Mouse (Mus musculus) lung, postnatal 25 days (tissue): ENCODE measurements at regions not wholly inside any gene's neighbourhood (a gene's known extent, or its start where the extent isn't known, plus 50 kb on each side); places are given as distances from the start of the nearest gene placed in this dataset.

Source experiments
- DNase-seq: peaks from one replicate; pipeline ENCODE4 v3.0.0; 2022; ENCODE audit warnings: low spot score

DNA sequence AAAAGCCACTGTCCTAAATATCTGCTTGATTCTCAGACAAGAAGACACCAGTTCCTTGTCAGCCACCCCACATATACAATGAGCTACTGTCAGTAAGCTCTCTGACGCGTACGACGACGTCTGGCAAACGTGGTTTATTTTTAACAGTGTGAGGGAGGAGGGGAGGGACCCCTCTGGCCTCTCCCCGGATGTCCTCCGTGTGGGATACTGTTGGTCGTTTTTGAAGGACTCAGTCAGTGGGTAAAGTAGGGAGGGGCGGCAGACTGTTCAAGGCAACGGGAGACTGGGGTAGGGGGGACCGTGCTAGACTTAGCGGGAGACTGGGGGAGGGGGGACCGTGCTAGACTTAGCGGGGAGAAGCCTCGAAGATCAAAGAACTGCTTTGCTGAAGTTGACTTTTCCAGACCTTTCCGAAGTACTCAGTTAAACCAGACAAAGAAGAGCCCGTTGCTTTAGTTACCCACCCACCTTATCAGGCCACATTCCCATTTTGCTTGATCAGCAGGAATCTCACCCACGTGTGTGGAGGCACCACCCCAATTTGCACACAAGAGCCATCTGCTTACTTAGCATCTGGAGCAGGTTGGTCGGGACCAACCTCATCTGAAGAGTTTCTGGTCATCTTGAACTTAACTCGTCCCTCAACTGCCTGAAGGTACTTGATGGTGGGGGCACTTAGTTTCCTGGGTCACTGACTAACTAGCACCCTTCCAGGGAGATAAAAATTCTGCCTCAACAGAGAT lies 92.6 kb upstream of the Mark1 start:
- no peak for DNase-seq

DNA sequence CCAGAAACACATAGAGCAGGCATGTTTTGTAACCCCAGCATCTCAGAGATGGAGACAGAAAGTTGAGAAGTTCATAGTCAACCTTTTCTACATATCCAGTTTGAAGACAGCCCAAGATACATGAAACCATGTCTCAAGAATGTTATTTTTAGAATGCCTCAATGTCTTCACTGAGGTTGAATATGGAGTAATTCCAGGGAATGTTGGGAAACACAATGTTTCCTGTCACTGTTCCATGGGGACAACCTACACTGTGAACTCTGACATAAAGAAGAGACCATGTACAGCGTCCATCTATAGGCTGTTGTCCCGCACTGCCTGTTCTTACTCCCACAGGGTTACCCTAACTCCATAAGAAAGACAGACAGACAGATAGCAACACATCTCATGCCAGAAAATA lies 89.8 kb upstream of the Mark1 start:
- no peak for DNase-seq

DNA sequence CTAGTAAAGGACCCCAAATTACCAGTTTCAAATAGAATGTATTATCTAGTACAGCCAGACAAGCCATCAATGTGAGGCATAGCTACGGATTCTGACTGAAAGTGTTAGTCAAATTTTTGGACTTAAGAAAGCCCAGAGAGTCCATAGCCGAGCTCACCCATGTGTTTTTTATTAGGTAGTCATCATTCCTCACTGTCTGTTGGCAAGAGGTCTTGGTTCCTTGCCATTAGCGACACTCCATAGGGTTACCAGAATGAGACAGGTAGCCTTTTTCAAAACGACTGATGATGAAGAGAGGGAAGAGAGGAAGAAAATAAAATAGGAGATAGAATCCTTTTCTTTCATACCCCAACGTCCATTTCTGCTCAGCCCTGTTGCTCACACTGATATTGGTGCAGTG lies 83.8 kb upstream of the Mark1 start:
- no peak for DNase-seq

DNA sequence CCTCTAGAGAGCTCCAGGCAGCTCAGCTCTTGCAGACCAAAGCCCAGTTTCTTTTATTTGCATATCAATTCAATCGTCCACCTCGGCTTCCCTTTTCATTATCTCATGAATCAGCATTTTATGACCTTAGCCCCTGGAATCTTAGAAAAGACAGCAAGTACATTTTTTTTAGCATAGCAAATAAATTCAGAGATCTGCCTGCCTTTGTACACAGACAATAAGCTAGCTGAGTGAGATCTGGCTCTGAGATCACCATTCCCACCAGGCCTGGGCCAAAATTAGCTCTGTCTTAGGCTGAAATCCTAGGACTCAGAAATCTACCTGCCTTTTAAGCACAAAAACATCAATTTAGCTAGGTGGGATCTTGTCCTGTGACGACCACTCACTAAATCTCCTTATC lies 80.7 kb upstream of the Mark1 start:
- DNase-seq: no peak

DNA sequence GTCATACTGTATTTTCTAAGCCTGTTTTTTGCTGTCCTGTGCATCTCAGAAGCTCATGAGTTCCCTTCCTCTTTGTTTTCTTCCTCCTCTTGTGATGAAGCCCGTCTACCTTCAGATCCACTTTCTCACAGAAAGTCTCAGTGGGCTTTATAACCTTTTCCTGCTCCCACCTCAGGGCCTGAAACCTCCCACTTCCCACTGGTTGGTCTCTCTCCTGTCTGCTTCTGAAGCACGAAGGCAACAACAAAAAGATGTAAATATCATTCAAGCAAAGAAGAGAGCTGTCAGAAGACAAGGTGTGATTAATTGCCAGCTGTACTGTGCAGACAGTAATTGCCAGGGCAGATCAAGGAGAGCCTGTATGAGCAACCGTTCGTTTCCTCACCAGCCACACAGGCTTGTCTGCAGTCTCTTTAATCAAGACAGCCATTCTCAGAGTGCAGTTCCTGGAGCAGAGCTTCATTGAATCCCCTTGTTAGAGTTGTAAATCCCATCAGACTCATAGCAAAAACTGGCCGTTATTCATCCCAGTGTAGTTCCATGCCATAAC lies 80.0 kb upstream of the Mark1 start:
- no peak for DNase-seq

DNA sequence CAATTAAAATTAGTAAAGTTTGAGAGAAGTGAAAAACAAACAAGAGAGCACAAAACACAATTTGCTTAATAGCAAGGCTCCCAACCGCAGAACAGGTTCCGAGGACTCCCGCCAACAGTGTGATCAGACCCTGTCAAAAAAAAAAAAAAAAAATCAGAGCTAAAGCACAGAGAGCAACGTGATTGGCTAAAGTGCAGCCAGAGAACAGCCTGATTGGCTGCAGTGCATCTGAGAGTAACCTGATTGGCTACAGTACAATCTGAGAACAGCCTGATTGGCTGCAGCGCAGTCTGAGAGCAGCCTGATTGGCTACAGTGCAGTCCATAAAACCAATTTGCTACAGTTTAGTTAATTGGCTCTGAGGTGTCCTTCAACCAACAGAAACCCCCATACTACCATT lies 74.6 kb upstream of the Mark1 start:
- no peak for DNase-seq

DNA sequence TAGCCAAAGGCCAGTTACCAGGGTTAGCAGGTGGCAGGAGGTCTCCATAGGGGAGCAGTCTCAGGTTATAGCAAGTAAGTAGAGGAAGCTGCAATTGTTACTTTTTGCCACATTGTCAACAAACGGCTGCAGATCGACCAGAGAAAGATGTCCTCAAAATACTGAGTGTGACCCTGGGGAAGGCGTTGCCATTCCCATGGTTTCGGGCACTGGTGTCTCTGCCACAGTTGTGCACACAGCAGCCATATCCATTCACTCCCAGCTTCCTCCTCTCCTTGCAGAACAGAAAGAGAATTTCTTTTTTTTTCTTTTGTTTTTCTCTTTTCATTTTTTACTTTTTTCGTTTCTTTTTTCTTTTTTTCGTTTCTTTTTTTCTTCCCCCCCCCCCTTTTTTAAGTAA lies 73.4 kb upstream of the Mark1 start:
- DNase-seq: no peak

DNA sequence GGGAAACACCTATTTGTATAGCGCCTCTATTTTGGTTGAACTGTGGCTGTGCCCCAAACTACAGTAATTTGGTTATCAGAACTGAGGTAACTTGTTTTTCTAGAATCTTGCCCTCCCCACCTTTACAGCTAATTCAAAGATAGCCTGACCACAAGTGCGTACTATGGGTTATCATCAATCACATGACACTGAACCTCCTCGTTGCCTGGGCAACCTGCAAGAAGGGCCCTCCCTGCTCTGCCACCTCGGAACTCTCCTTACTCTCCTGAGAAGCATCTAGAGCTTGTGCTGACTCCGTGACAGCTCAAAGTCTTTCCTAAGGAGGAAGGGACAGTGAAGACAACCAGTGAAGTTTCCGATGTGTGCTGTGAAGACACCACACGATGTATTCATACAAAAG lies 72.2 kb upstream of the Mark1 start:
- no peak for DNase-seq

DNA sequence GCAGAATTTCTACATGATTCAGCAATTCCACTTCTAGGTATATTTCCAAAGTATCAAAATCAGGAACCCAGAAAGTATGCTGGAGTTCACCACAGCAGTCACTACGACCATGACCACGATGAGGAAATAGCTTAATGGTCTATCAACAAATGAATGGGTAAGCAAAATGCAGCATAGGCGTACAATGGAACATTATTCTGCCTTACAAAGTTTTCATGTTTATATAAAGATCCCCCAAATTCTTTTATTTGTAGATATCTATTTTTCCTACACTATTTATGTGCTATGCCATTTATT lies 71.4 kb upstream of the Mark1 start:
- no peak for DNase-seq

DNA sequence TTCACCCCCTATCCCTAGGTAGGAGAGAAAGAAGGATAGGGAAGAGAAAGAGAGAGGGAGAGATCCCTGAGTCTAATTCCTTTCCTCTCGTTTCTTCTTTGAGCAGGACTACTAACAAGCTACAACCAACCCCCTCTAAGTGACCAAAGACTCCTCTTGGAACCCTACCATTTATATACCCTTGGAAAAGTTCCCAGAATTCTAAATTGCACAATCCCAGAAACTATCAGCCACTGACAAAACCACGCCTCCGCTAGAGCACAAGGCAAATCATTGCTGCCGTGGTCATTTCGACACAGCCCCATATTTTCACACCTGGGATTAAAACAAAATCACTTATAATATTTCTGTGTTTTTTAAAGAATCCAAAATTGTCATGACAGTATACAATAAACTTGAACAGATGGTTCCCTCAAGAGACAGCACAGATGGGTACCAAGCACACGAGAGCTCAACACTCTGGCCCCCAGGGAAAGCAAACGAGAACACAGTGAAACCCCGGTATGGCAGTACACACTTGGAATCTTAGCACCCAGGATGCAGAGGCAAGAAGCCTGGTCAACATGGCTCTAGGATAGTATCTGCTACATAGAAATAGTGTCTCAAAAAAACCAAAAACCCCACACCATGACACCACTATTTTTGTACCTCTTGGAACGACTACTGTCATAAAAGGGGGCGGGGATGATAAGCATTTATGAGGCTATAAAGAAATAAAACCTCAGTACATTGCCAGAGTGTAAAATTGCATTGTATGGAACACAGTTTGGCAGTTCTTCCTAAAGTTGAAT lies 70.9 kb upstream of the Mark1 start:
- peak; percentile 44 for DNase-seq

DNA sequence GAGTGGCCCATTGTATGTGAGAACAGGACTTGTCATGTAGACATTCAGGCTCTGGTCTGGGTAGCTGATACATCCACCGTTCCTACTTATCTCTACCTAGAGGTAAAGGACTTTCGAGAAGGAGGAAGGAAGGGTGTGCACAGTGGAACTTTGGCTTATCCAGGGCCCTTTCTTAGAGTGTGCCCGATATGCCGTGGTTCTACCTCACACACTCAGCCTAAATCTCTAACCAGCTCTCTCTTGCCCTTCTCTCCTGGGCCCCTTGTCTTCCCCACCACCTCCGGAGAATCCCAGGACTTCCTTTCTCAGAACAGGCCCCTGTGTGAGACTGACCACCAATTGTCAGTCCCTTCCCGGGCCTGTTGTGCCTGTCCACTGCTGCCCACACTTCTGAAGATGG lies 68.8 kb upstream of the Mark1 start:
- DNase-seq: no peak

DNA sequence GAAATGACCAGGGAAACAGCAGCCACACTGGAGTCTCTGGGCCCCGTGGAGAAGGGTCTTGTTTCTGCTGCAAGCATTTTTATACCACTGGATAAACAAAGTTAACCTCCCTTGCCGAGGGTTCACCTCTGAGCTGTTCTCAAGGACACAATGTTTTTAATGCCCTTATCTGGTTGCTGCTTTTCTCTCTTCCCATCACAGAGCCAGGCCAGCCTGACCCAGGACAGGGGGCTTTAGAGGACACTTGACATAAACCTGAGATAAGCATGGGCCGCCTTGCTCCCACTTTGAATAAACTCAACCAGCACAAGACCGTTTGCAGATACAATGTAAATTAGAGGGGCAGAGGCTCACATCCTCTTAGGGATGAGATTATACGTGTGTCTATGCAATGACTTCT lies 68.3 kb upstream of the Mark1 start:
- DNase-seq: no peak

DNA sequence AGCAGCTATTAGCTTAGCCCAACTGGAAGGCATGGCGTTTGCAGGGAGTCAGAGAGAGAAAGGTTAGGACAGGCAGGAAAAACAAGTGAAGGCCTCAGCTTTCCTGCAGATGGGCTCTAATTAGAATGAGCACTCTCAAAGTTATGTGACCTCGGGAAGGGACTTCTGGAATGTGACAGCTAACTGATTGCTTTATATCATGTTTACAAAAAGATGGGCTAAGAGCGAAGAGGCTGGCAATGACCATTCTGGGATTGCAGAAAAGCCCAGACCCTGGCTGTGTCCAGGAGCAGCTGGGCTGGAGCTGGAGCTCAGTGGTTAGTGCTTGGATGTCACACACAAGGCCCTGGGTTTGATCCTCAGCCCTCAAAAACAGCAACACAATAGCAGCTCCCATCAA lies 65.7 kb upstream of the Mark1 start:
- no peak for DNase-seq

DNA sequence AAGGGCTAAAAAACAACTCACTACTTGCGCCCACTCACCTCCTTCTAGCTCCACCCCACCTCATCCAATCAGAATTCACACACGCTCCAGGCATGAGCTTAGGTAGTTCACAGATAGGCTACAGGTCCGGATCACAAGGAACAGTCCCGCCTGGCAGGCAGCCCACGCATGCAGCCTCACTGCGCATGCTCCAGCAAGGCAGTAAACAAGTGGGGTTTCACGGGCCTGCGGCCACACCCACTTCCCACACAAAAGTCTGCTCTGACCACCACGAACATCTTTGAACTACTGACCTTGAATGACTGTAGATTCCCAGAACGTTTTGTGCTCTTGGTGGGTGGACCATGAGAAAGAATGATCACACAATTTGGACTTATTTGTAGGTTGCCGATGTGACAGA lies 62.7 kb upstream of the Mark1 start:
- DNase-seq: no peak

DNA sequence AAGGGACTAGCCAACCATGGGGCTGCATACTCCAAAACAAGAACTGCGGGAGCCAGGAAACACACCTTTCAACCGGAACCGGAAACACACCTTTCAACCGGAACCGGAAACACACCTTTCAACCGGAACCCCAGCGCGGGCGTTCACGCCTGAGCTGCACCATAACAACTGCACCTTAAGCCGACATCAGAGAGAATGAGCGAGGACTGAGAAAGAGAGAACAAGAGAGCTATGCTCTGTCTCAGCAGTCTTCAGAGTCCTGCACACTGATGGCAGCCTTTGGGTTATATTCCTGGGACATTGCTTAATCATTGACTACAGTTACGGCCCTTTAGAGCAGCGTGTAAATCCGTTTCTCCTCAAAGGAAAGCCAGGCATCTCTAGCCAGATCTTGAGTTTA lies 58.1 kb upstream of the Mark1 start:
- DNase-seq: no peak

DNA sequence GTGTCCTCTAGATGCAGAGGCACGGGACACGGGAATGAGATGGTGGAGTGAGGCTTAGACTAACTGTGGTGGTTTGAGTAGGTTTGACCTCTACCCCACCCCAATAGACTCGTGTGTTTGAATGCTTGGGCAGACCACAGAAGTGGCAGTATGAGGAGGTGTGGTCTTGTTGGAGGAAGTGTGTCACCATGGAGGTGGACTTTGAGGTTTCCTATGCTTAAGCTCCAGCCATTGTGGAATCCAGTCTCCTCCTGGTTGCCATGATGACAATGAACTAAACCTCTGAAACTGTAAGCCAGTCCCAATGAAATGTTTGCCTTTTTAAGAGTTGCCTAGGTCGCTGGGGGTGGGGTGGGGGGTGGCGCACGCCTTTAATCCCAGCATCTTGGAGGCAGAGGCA lies 53.3 kb upstream of the Mark1 start:
- no peak for DNase-seq

DNA sequence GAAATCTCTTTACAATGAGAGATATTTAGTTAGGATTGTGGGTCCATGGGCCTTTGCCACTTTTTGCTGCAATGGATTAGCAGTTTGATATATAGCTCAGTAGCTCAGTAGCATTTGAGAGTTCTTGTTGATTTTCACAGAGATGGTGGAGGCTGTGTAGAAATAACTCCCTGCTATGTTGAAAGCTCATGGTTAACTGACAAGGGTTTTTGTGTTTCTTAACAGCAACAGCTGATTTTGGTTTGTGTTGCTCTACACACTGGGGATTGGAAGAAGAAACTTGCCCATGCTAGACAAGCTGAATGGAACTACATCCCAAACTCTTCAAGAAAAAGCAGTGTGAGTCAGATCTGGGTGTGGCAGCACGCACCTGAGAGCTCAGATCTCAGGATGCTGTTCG lies 50.6 kb upstream of the Mark1 start:
- DNase-seq: no peak
